14 mouse cellular contexts compared by ENCODE assay signal in genomic region chr15:83996864-83997263, GRCm38 (mm10).
A peak's percentile ranks its signal among the peaks of the same experiment; 100 is the strongest.
DNase-seq lines count a peak whose midpoint lies in the region; ATAC-seq and TF ChIP-seq lines count a peak whose summit lies in the region.
"Had no signal": no experiment of that assay in that cellular context is flagged by ENCODE, and none has a peak within 500 bp of the region (broad histone marks: within the 10 kb centered on the region; RNA-seq: fewer than 3 reads in every experiment).

No protein-coding gene starts in this region.

- no peak overlapping the region for H3K4me3 ChIP-seq in layer of hippocampus, adult 2 months
- no peak overlapping the region for H3K4me3 ChIP-seq in forebrain, embryonic 15.5 days
- no peak overlapping the region for H3K4me3 ChIP-seq in midbrain, embryonic 16.5 days (ENCODE audit: low read depth, low read length)
- H3K4me3 ChIP-seq: embryonic facial prominence, embryonic 12.5 days had no signal

- H3K4me2 ChIP-seq in forebrain, embryonic 15.5 days (replicated peaks) = no peak overlapping the region
- no peak overlapping the region for H3K4me2 ChIP-seq in midbrain, embryonic 16.5 days (ENCODE audit: low read length)
- H3K4me2 ChIP-seq: heart, embryonic 11.5 days had no signal

- 0 out of 2 replicates have a peak, but pooled peaks have one; percentile 14 for ATAC-seq in forebrain, embryonic 15.5 days (replicated peaks)
- no peak for ATAC-seq in midbrain, embryonic 16.5 days

- H3K36me3 ChIP-seq in forebrain, embryonic 15.5 days = no peaks in the 10 kb centered on the region
- H3K36me3 ChIP-seq in midbrain, embryonic 16.5 days (ENCODE audit: control insufficient read depth, insufficient read depth, low read length) = no peaks in the 10 kb centered on the region
- H3K36me3 ChIP-seq: embryonic facial prominence, embryonic 12.5 days had no signal

- 22% methylated on average over 7 of the region's 7 CpGs for WGBS in forebrain, embryonic 15.5 days
- WGBS in midbrain, embryonic 16.5 days = 43% methylated on average over 7 of the region's 7 CpGs

- DNase-seq in cerebellum, adult 11-12 months = peak; percentile 8
- DNase-seq in cerebellum, adult 9-10 months = no peak
- no peak for DNase-seq in layer of hippocampus, adult 2 months (ENCODE audit: low spot score in 2 of 2)
- no peak for DNase-seq in layer of hippocampus, postnatal 14 days (ENCODE audit: low spot score in 2 of 2)
- DNase-seq in heart, postnatal 25 days (ENCODE audit: low spot score) = no peak
- DNase-seq in adrenal gland, postnatal 4 days (ENCODE audit: low spot score in 2 of 2) = no peak
- DNase-seq: gastrocnemius, postnatal 36 days; kidney, adult 8-10 months; liver; right cerebral cortex, postnatal 25 days had no signal

- H3K4me1 ChIP-seq in forebrain, embryonic 15.5 days = peaks cover 43% of the 10 kb centered on the region
- peaks cover 2% of the 10 kb centered on the region; the same call in 1 of the 2 replicates for H3K4me1 ChIP-seq in midbrain, embryonic 16.5 days (ENCODE audit: control insufficient read depth, insufficient read depth, low read length)

- H3K9me3 ChIP-seq in forebrain, embryonic 15.5 days = no peaks in the 10 kb centered on the region
- no peaks in the 10 kb centered on the region for H3K9me3 ChIP-seq in midbrain, embryonic 16.5 days (replicated peaks; ENCODE audit: control insufficient read depth, low read length, poor library complexity, severe bottlenecking)
- H3K9me3 ChIP-seq: embryonic facial prominence, embryonic 12.5 days had no signal

- intact Hi-C loops in heart, postnatal 25 days (cut with DNase I) = no loop called here

- peak overlapping the region; percentile 23; the same call in 1 of the 2 replicates for H3K9ac ChIP-seq in forebrain, embryonic 15.5 days (replicated peaks)
- 0 out of 2 replicates have a peak overlapping the region, but pooled peaks have one; percentile 25 for H3K9ac ChIP-seq in midbrain, embryonic 16.5 days (ENCODE audit: low read depth, low read length)
- H3K9ac ChIP-seq: embryonic facial prominence, embryonic 12.5 days had no signal

- H3K27ac ChIP-seq in layer of hippocampus, adult 2 months = no peak overlapping the region
- H3K27ac ChIP-seq in forebrain, embryonic 15.5 days (replicated peaks) = peak overlapping the region; percentile 98
- peak overlapping the region; percentile 47; the same call in 1 of the 2 replicates for H3K27ac ChIP-seq in midbrain, embryonic 16.5 days (ENCODE audit: low read length)
- H3K27ac ChIP-seq: embryonic facial prominence, embryonic 12.5 days had no signal

- H3K27me3 ChIP-seq in forebrain, embryonic 15.5 days = no peaks in the 10 kb centered on the region
- H3K27me3 ChIP-seq in midbrain, embryonic 16.5 days (ENCODE audit: control insufficient read depth, insufficient read depth, low read depth, low read length) = no peaks in the 10 kb centered on the region

- TF ChIP-seq CTCF in layer of hippocampus, adult 2 months (conservative IDR thresholded peaks at IDR 0.05) = peak; percentile 33; the same call in 1 of the 2 replicates
